Mouse (Mus musculus) CH12.LX (cell line): Measurements from ENCODE around the gene Mapk6. TPM values are rescaled to one million over a fixed set of nuclear protein-coding genes. Genes with fewer than 3 reads are reported as not detected.
A peak's percentile ranks its signal among the peaks of the same experiment; 100 is the strongest.

Source experiments
- DNase-seq: peaks from one replicate; pipeline ENCODE4 v3.0.0-alpha.2; 2013; ENCODE audit errors: extremely low read depth
- H3K27ac ChIP-seq: 2 replicates; pipeline ENCODE4 v1.5.1; 2012; ENCODE audit warnings: low read depth, mild to moderate bottlenecking, control low read depth, moderate library complexity; ENCODE audit not compliant: insufficient read depth
- H3K27me3 ChIP-seq: replicated peaks from 2 replicates; pipeline ENCODE3; 2012; ENCODE audit warnings: inconsistent platforms
- H3K36me3 ChIP-seq, 2 experiments: replicated peaks in 1 of 2; 2 replicates each; pipeline versions ENCODE3 to v1.6.1; 2012; ENCODE audit warnings: inconsistent platforms in 1 of 2, low read length in 1 of 2, mild to moderate bottlenecking in 1 of 2, mixed read lengths in 1 of 2, moderate library complexity in 1 of 2; ENCODE audit not compliant: control insufficient read depth in 1 of 2, insufficient read depth in 1 of 2
- H3K4me1 ChIP-seq, 2 experiments: 2 replicates each; pipeline ENCODE4 v1.6.1; 2012; ENCODE audit warnings: inconsistent platforms in 1 of 2, moderate library complexity in 1 of 2; ENCODE audit not compliant: insufficient read depth in 2 of 2, control insufficient read depth in 1 of 2
- H3K4me2 ChIP-seq: 2 replicates; pipeline ENCODE4 v1.6.1; 2012; ENCODE audit warnings: low read depth, mild to moderate bottlenecking, control low read depth; ENCODE audit not compliant: poor library complexity, insufficient read depth, severe bottlenecking
- H3K4me3 ChIP-seq, 3 experiments: fragments of 150-350 bp in 1 of 3; sonication (generic) in 1 of 3; replicated peaks in 1 of 3; 2 replicates each; pipeline versions ENCODE3 to v1.5.1; 2011 to 2012; ENCODE audit warnings: low read depth in 2 of 3, low read length in 2 of 3, mild to moderate bottlenecking in 2 of 3, moderate library complexity in 2 of 3, control low read depth in 1 of 3, improper control_type of control experiment in 1 of 3, inconsistent platforms in 1 of 3, mixed read lengths in 1 of 3; ENCODE audit not compliant: poor library complexity in 1 of 3
- H3K79me2 ChIP-seq: replicated peaks from 2 replicates; pipeline ENCODE4 v1.6.1; 2012; ENCODE audit warnings: mild to moderate bottlenecking, moderate library complexity; ENCODE audit not compliant: control insufficient read depth, poor library complexity, insufficient read depth, severe bottlenecking; ENCODE audit errors: extremely low read depth
- H3K9ac ChIP-seq: 2 replicates; pipeline ENCODE4 v1.6.1; 2012; ENCODE audit warnings: low read depth, mild to moderate bottlenecking, control low read depth, moderate library complexity; ENCODE audit not compliant: insufficient read depth
- H3K9me3 ChIP-seq: replicated peaks from 2 replicates; pipeline ENCODE3; 2012; ENCODE audit warnings: low read length, inconsistent platforms, mixed read lengths
- BHLHE40 ChIP-seq: IDR thresholded peaks from 2 replicates; pipeline ENCODE4 v1.6.1; 2011; ENCODE audit warnings: mild to moderate bottlenecking, low read depth, low read length, improper control_type of control experiment
- CHD1 ChIP-seq: IDR thresholded peaks from 2 replicates; pipeline ENCODE4 v1.6.1; 2012; ENCODE audit warnings: low read depth, low read length, improper control_type of control experiment, inconsistent platforms
- CTCF ChIP-seq, 2 experiments: IDR thresholded peaks in 1 of 2; conservative IDR thresholded peaks in 1 of 2; 2 replicates each; pipeline ENCODE4 v1.5.1; 2011 to 2012; ENCODE audit warnings: low read depth in 2 of 2, low read length in 2 of 2, improper control_type of control experiment in 1 of 2, inconsistent platforms in 1 of 2, mild to moderate bottlenecking in 1 of 2, moderate library complexity in 1 of 2
- ELF1 ChIP-seq: IDR thresholded peaks from 2 replicates; pipeline ENCODE4 v1.6.1; 2014; ENCODE audit warnings: low read depth, mild to moderate bottlenecking, inconsistent platforms, low read length, improper control_type of control experiment
- EP300 ChIP-seq: IDR thresholded peaks from 2 replicates; pipeline ENCODE4 v1.6.1; 2011; ENCODE audit warnings: low read length, improper control_type of control experiment
- ETS1 ChIP-seq: conservative IDR thresholded peaks from 2 replicates; pipeline ENCODE4 v1.6.1; 2012; ENCODE audit warnings: low read depth, mild to moderate bottlenecking, inconsistent platforms, low read length, improper control_type of control experiment, moderate library complexity
- IRF4 ChIP-seq: IDR thresholded peaks from 2 replicates; pipeline ENCODE4 v1.6.1; 2014; ENCODE audit warnings: low read depth, mild to moderate bottlenecking, inconsistent platforms, low read length, improper control_type of control experiment
- KAT2A ChIP-seq: IDR thresholded peaks from 2 replicates; pipeline ENCODE4 v1.6.1; 2012; ENCODE audit warnings: low read length, improper control_type of control experiment, inconsistent platforms; ENCODE audit not compliant: insufficient replicate concordance
- MAFK ChIP-seq: IDR thresholded peaks from 2 replicates; pipeline ENCODE4 v1.6.1; 2011; ENCODE audit warnings: low read length, improper control_type of control experiment; ENCODE audit not compliant: insufficient replicate concordance
- MAX ChIP-seq: IDR thresholded peaks from 2 replicates; pipeline ENCODE4 v1.6.1; 2011; ENCODE audit warnings: low read length, improper control_type of control experiment
- MAZ ChIP-seq: IDR thresholded peaks from 2 replicates; pipeline ENCODE4 v1.6.1; 2012; ENCODE audit warnings: low read depth, mild to moderate bottlenecking, inconsistent platforms, low read length, improper control_type of control experiment, moderate library complexity
- MEF2A ChIP-seq: IDR thresholded peaks from 2 replicates; pipeline ENCODE4 v1.6.1; 2014; ENCODE audit warnings: low read depth, mild to moderate bottlenecking, inconsistent platforms, low read length, improper control_type of control experiment, borderline replicate concordance
- MXI1 ChIP-seq: IDR thresholded peaks from 2 replicates; pipeline ENCODE4 v1.6.1; 2011; ENCODE audit warnings: mild to moderate bottlenecking, low read depth, low read length, improper control_type of control experiment
- MYC ChIP-seq: IDR thresholded peaks from 2 replicates; pipeline ENCODE4 v1.6.1; 2011; ENCODE audit warnings: low read depth, mild to moderate bottlenecking, improper control_type of control experiment, low read length
- NELFE ChIP-seq: IDR thresholded peaks from 2 replicates; pipeline ENCODE4 v1.6.1; 2011; ENCODE audit warnings: low read depth, low read length, improper control_type of control experiment
- PAX5 ChIP-seq: IDR thresholded peaks from 2 replicates; pipeline ENCODE4 v1.6.1; 2012; ENCODE audit warnings: low read length, inconsistent platforms, mixed read lengths
- POLR2A ChIP-seq: IDR thresholded peaks from 2 replicates; pipeline ENCODE4 v1.6.1; 2011; ENCODE audit warnings: low read depth, mild to moderate bottlenecking, improper control_type of control experiment, low read length
- SIN3A ChIP-seq: IDR thresholded peaks from 2 replicates; pipeline ENCODE4 v1.6.1; 2012; ENCODE audit warnings: low read length, improper control_type of control experiment, inconsistent platforms
- TCF12 ChIP-seq: IDR thresholded peaks from 2 replicates; pipeline ENCODE4 v1.6.1; 2014; ENCODE audit warnings: low read depth, mild to moderate bottlenecking, inconsistent platforms, low read length, improper control_type of control experiment
- UBTF ChIP-seq: IDR thresholded peaks from 2 replicates; pipeline ENCODE4 v1.6.1; 2012; ENCODE audit warnings: low read depth, mild to moderate bottlenecking, inconsistent platforms, low read length, improper control_type of control experiment, moderate library complexity
- ZKSCAN1 ChIP-seq: IDR thresholded peaks from 2 replicates; pipeline ENCODE4 v1.6.1; 2012; ENCODE audit warnings: low read depth, inconsistent platforms, low read length, improper control_type of control experiment, borderline replicate concordance
- ZMIZ1 ChIP-seq: IDR thresholded peaks from 2 replicates; pipeline ENCODE4 v1.6.1; 2012; ENCODE audit warnings: low read depth, mild to moderate bottlenecking, inconsistent platforms, low read length, improper control_type of control experiment
- dilution Hi-C: fragments of 300-500 bp; cut with MboI; formaldehyde crosslinking; loops from 2 replicates; pipeline ENCODE4 v1.14.3; 2020; ENCODE audit warnings: low sequenced_read_pairs; ENCODE audit not compliant: extremely low pct_unique_long_range_greater_than_20kb, extremely low pct_ligation_motif_present
- in situ Hi-C: fragments of 300-500 bp; cut with MboI; formaldehyde crosslinking; loops from 3 replicates; pipeline ENCODE4 v1.14.3; 2019; ENCODE audit warnings: low sequenced_read_pairs, low pct_ligation_motif_present, low pct_unique_long_range_greater_than_20kb, mixed read lengths
- polyA plus RNA-seq: library from polyadenylated mRNA; unstranded; fragments of >175 nt; gene quantifications from 2 replicates; pipeline ENCODE4 v1.2.1, GENCODE M21; 2012; ENCODE audit warnings: low read depth; ENCODE audit not compliant: insufficient read length
- total RNA-seq, 2 experiments: library from RNA; depleted of rRNA; stranded (reverse); fragments of 300-350 nt in 1 of 2; fragments of >200 nt in 1 of 2; gene quantifications; 2 replicates each; pipeline ENCODE4 v1.2.3; 2012 to 2014

The Mapk6 gene
- total and polyA plus RNA-seq, 3 experiments = 23.3 to 62.2 (median 34.2) TPM

DNA sequence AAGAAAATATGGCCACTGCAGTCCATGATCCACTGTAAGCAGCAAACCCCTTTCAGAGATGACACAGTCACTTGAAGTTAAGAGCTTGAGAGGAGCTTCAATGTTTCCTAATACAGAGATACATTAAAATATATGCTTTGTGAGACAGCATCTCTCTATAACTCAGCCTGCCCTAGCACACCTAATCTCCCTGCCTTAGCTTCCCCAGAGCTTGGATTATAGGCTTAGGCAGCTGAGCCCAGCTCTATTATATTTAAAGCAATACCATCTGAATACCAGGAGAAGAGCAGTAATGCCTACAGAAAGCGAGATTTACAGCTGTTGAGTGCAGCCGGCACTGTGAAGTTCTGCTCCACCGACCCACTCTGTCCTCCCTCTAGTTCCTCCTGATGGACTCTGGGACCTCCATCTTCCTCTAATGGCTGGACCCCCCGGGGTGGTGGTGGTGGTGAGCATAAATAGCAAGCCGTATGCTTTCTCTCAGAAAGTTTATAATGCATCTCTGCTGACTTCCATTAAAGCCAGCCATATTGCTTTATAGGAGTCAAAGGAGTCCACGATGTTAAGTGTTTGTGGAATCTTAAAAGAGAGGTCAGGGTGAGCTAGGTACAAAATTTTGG, 1.2 kb upstream of the Mapk6 start:
- Histone ChIP-seq H3K4me1 (peaks cover 12 to 62% of the 10 kb centered on the region in 2 experiments), H3K79me2 (peaks cover 28% of the 10 kb centered on the region), H3K27ac (peak overlapping the region; percentile 66; the same call in 1 of the 2 replicates), H3K36me3 (peaks cover 0 to 20% of the 10 kb centered on the region in 2 experiments), H3K9ac (peak overlapping the region; percentile 82), H3K4me2 (peak overlapping the region; percentile 94), H3K9me3 (no peaks in the 10 kb centered on the region), H3K4me3 (peak overlapping the region in 2 of 3 experiments; percentile 61 to 88), H3K27me3 (no peaks in the 10 kb centered on the region)
- in situ Hi-C loops (no loop called here), dilution Hi-C loops (no loop called here)
- peak; percentile 45 for DNase-seq
- TF ChIP-seq ZKSCAN1 (no peak), MAX (no peak), ELF1 (no peak), CTCF (conservative IDR thresholded peaks at IDR 0.05 in 1 of 2, IDR thresholded peaks at IDR 0.05 in 1 of 2; ENCODE audit: low read depth in 2 of 2, low read length in 2 of 2) (no peak), MEF2A (no peak), BHLHE40 (0 out of 2 replicates have a peak, but pooled peaks have one; percentile 29), CHD1 (no peak; the same call in 1 of the 2 replicates), POLR2A (peak; percentile 34; the same call in 1 of the 2 replicates), EP300 (no peak), ZMIZ1 (no peak), SIN3A (no peak; the same call in 1 of the 2 replicates), PAX5 (no peak), KAT2A (no peak)

DNA sequence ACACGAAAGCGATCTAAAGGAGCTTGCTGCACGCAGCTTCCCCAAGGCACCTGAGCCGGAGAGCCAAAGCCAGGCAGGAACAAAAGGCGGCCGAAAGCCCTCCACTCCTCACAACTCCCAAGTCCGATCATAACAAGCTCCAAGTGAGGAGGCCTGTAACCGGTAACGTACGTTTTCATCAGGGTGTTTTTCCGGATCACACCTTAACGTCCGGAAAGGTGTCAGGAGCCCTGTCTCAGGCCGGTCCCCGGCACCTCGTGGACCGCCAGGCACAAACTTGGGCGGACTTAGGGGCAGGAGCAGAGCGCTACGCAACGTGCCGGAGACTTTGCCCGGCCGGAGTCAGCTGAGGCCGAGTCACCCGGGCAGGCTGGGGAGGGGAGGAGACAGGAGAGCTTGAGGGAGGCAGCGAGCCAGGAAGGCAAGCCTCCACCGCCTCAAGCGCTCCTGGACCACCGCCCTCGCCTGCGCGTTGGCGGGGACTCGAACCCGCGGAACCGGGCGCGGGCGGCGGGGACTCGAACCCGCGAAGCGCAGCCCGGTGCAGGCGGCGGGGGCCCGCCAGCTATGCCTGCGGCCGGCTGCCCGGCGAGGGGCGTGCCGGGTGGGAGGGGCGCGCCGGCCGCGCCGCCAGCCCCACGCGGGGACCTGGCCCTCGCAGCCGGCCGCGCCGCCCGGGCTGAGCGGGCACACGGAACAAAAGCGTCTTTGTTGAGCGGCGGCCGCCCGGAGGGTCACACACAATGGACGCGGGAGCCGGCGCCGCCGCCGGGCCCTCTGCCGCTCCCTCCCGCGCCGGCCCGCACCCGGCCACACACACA, 564 bp downstream of the Mapk6 start:
- in situ Hi-C loops = no loop called here
- peak overlapping the region; percentile 63; the same call in 1 of the 2 replicates for H3K4me2 ChIP-seq
- H3K27ac ChIP-seq = peak overlapping the region; percentile 89
- H3K9me3 ChIP-seq = no peaks in the 10 kb centered on the region
- H3K4me1 ChIP-seq = peaks cover 10 to 65% of the 10 kb centered on the region in 2 experiments
- H3K36me3 ChIP-seq = peaks cover 0 to 19% of the 10 kb centered on the region in 2 experiments
- dilution Hi-C loops = no loop called here
- DNase-seq = peak; percentile 53
- peak overlapping the region; percentile 83 to 88 (median 88) for H3K4me3 ChIP-seq
- peaks cover 45% of the 10 kb centered on the region for H3K79me2 ChIP-seq
- H3K9ac ChIP-seq = peak overlapping the region; percentile 87
- H3K27me3 ChIP-seq = no peaks in the 10 kb centered on the region
- peak; percentile 57; the same call in 1 of the 2 replicates for TF ChIP-seq MXI1
- TF ChIP-seq ETS1 = no peak
- peak; percentile 18; the same call in 1 of the 2 replicates for TF ChIP-seq SIN3A
- TF ChIP-seq IRF4 = no peak
- TF ChIP-seq MAFK = no peak
- TF ChIP-seq UBTF = no peak
- no peak for TF ChIP-seq CHD1
- TF ChIP-seq MEF2A = no peak
- no peak for TF ChIP-seq MAZ
- TF ChIP-seq POLR2A = peak; percentile 12; the same call in 1 of the 2 replicates
- TF ChIP-seq NELFE = no peak
- no peak for TF ChIP-seq TCF12
- TF ChIP-seq BHLHE40 = peak; percentile 47; the same call in 1 of the 2 replicates
- TF ChIP-seq MYC = no peak
- TF ChIP-seq, all 38 proteins: peak for 4
